Mouse (Mus musculus) midbrain, embryonic 15.5 days (tissue): ENCODE measurements around the gene Itpk1. TPM values are rescaled to one million over a fixed set of nuclear protein-coding genes. Genes with fewer than 3 reads are reported as not detected.
A peak's percentile ranks its signal among the peaks of the same experiment; 100 is the strongest.

Source experiments
- ATAC-seq: fragments of 200-750 bp; cut with Nextera tagmentation; replicated peaks from 2 replicates; pipeline ENCODE4 v1.8.0; 2017; ENCODE audit warnings: moderate TSS enrichment
- H3K27ac ChIP-seq: fragments of 300-500 bp; sonication (generic); 2 replicates; pipeline ENCODE4 v1.5.1; 2015; ENCODE audit warnings: mild to moderate bottlenecking, inconsistent platforms
- H3K27me3 ChIP-seq: fragments of 300-500 bp; sonication (generic); replicated peaks from 2 replicates; pipeline ENCODE4 v1.6.1; 2015; ENCODE audit warnings: inconsistent platforms
- H3K36me3 ChIP-seq: fragments of 300-500 bp; sonication (generic); replicated peaks from 2 replicates; pipeline ENCODE4 v1.6.1; 2015; ENCODE audit warnings: inconsistent platforms
- H3K4me1 ChIP-seq: fragments of 300-500 bp; sonication (generic); 2 replicates; pipeline ENCODE4 v1.6.1; 2015; ENCODE audit warnings: inconsistent platforms
- H3K4me2 ChIP-seq: fragments of 300-500 bp; sonication (generic); 2 replicates; pipeline ENCODE4 v1.6.1; 2015; ENCODE audit warnings: inconsistent platforms, mild to moderate bottlenecking, moderate library complexity
- H3K4me3 ChIP-seq: fragments of 300-500 bp; sonication (generic); 2 replicates; pipeline ENCODE4 v1.5.1; 2015; ENCODE audit warnings: mild to moderate bottlenecking, inconsistent platforms
- H3K9ac ChIP-seq: fragments of 300-500 bp; sonication (generic); 2 replicates; pipeline ENCODE4 v1.6.1; 2015; ENCODE audit warnings: mild to moderate bottlenecking, inconsistent platforms
- H3K9me3 ChIP-seq: fragments of 300-500 bp; sonication (generic); 2 replicates; pipeline ENCODE4 v1.6.1; 2016; ENCODE audit warnings: inconsistent platforms
- WGBS: fragments of 180-500 bp; shearing (Covaris S2); methylation state at CpG from one replicate; pipeline ENCODE4 v1.1.7; 2015; ENCODE audit warnings: mixed read lengths; 5-methylcytosine and 5-hydroxymethylcytosine counted together
- polyA plus RNA-seq: library from polyadenylated mRNA; unstranded; fragments of >200 nt; fragmentation: Nextera tagmentation; extraction: Ambion mirVana; gene quantifications from 2 replicates; pipeline ENCODE4 v1.2.1, GENCODE M21; 2015

Itpk1 gene
- polyA plus RNA-seq, result 34.1 and 34.6 TPM in 2 replicates

GRCm38 (mm10) chr12:102704457-102705198, at the start of gene Itpk1:
Gene Itpk1, minus strand, starts transcription at chr12:102704930.
- Histone ChIP-seq H3K27me3 (no peaks in the 10 kb centered on the region), H3K9me3 (no peaks in the 10 kb centered on the region), H3K27ac (peak within 1 kb of the TSS; percentile 91), H3K4me3 (peak within 1 kb of the TSS; percentile 79), H3K4me2 (peak within 1 kb of the TSS; percentile 75), H3K36me3 (no peaks in the 10 kb centered on the region), H3K9ac (peak within 1 kb of the TSS; percentile 67), H3K4me1 (peaks cover 42% of the 10 kb centered on the region)
- under 1% methylated on average over 86 of the region's 105 CpGs for WGBS
- peak; percentile 91 for ATAC-seq

GRCm38 (mm10) chr12:102748256-102748655, 43.5 kb upstream of the Itpk1 start:
- H3K4me2 ChIP-seq, result no peak overlapping the region
- H3K4me3 ChIP-seq, result no peak overlapping the region
- H3K36me3 ChIP-seq, result no peaks in the 10 kb centered on the region
- H3K9me3 ChIP-seq, result no peaks in the 10 kb centered on the region
- H3K27ac ChIP-seq, result no peak overlapping the region
- H3K9ac ChIP-seq, result no peak overlapping the region
- 93% methylated on average over 3 of the region's 3 CpGs for WGBS
- no peak for ATAC-seq
- peaks cover 12% of the 10 kb centered on the region for H3K4me1 ChIP-seq
- H3K27me3 ChIP-seq, result no peaks in the 10 kb centered on the region

- no peaks in the 10 kb centered on the region for H3K9me3 ChIP-seq
- H3K27ac ChIP-seq, result no peak overlapping the region
- peak overlapping the region; percentile 83 for H3K4me3 ChIP-seq
- WGBS, result 66% methylated on average over 6 of the region's 6 CpGs
- H3K4me2 ChIP-seq, result peak overlapping the region; percentile 88
- peaks cover 29% of the 10 kb centered on the region for H3K4me1 ChIP-seq
- H3K27me3 ChIP-seq, result no peaks in the 10 kb centered on the region
- no peak overlapping the region for H3K9ac ChIP-seq
- no peaks in the 10 kb centered on the region for H3K36me3 ChIP-seq
- no peak for ATAC-seq
Observed at GRCm38 (mm10) chr12:102744839-102745238, 40.1 kb upstream of the Itpk1 start.

GRCm38 (mm10) chr12:102743589-102744574, 39.2 kb upstream of the Itpk1 start, which contains the start of the genes Moap1 and Tmem251:
Gene Moap1, minus strand, starts transcription at chr12:102743661.
Gene Tmem251, plus strand, starts transcription at chr12:102743762.
- WGBS, result under 1% methylated on average over 63 of the region's 63 CpGs
- no peaks in the 10 kb centered on the region for H3K9me3 ChIP-seq
- no peaks in the 10 kb centered on the region for H3K36me3 ChIP-seq
- H3K4me2 ChIP-seq, result peak within 1 kb of the TSS; percentile 88
- peak within 1 kb of the TSS; percentile 88 for H3K9ac ChIP-seq
- ATAC-seq, result peak; percentile 97
- H3K4me3 ChIP-seq, result peak within 1 kb of the TSS; percentile 83
- no peaks in the 10 kb centered on the region for H3K27me3 ChIP-seq
- peak within 1 kb of the TSS; percentile 96 for H3K27ac ChIP-seq
- H3K4me1 ChIP-seq, result peaks cover 29% of the 10 kb centered on the region

GRCm38 (mm10) chr12:102743036-102743588, 38.4 kb upstream of the Itpk1 start:
- WGBS, result under 1% methylated on average over 33 of the region's 33 CpGs
- ATAC-seq, result peak; percentile 71

GRCm38 (mm10) chr12:102742056-102742455, 37.3 kb upstream of the Itpk1 start:
- peak overlapping the region; percentile 88; the same call in 1 of the 2 replicates for H3K4me2 ChIP-seq
- H3K9ac ChIP-seq, result no peak overlapping the region

More at GRCm38 (mm10) chr12:102743036-102743588, 38.4 kb upstream of the Itpk1 start:
- Histone ChIP-seq H3K9ac (peak overlapping the region; percentile 88), H3K27me3 (no peaks in the 10 kb centered on the region), H3K4me3 (peak overlapping the region; percentile 83), H3K36me3 (no peaks in the 10 kb centered on the region), H3K4me2 (peak overlapping the region; percentile 88), H3K4me1 (peaks cover 29% of the 10 kb centered on the region), H3K9me3 (no peaks in the 10 kb centered on the region), H3K27ac (peak overlapping the region; percentile 96)

GRCm38 (mm10) chr12:102740285-102740684, 35.6 kb upstream of the Itpk1 start:
- 66% methylated on average over 3 of the region's 3 CpGs for WGBS
- Histone ChIP-seq H3K4me1 (peaks cover 27% of the 10 kb centered on the region), H3K9me3 (no peaks in the 10 kb centered on the region), H3K27ac (no peak overlapping the region), H3K9ac (no peak overlapping the region), H3K4me3 (no peak overlapping the region), H3K4me2 (no peak overlapping the region), H3K36me3 (no peaks in the 10 kb centered on the region), H3K27me3 (no peaks in the 10 kb centered on the region)
- no peak for ATAC-seq

More at GRCm38 (mm10) chr12:102742056-102742455, 37.3 kb upstream of the Itpk1 start:
- Histone ChIP-seq H3K4me1 (peaks cover 29% of the 10 kb centered on the region), H3K27me3 (no peaks in the 10 kb centered on the region), H3K4me3 (peak overlapping the region; percentile 83; the same call in 1 of the 2 replicates), H3K36me3 (no peaks in the 10 kb centered on the region), H3K27ac (no peak overlapping the region), H3K9me3 (no peaks in the 10 kb centered on the region)
- 92% methylated on average over 7 of the region's 7 CpGs for WGBS
- ATAC-seq, result no peak

GRCm38 (mm10) chr12:102739096-102739495, 34.4 kb upstream of the Itpk1 start:
- 85% methylated on average over 5 of the region's 5 CpGs for WGBS
- H3K27ac ChIP-seq, result no peak overlapping the region
- H3K4me2 ChIP-seq, result no peak overlapping the region
- H3K9me3 ChIP-seq, result no peaks in the 10 kb centered on the region
- no peak for ATAC-seq
- no peaks in the 10 kb centered on the region for H3K27me3 ChIP-seq
- H3K4me3 ChIP-seq, result no peak overlapping the region
- no peak overlapping the region for H3K9ac ChIP-seq
- peaks cover 18% of the 10 kb centered on the region for H3K4me1 ChIP-seq
- H3K36me3 ChIP-seq, result no peaks in the 10 kb centered on the region

- H3K27ac ChIP-seq, result no peak overlapping the region
- H3K4me2 ChIP-seq, result no peak overlapping the region
- no peaks in the 10 kb centered on the region for H3K9me3 ChIP-seq
- no peak overlapping the region for H3K9ac ChIP-seq
- ATAC-seq, result no peak
- WGBS, result 12% methylated on average over 5 of the region's 5 CpGs
- peaks cover 20% of the 10 kb centered on the region for H3K4me1 ChIP-seq
- H3K36me3 ChIP-seq, result no peaks in the 10 kb centered on the region
- H3K4me3 ChIP-seq, result no peak overlapping the region
- H3K27me3 ChIP-seq, result no peaks in the 10 kb centered on the region
Observed at GRCm38 (mm10) chr12:102733381-102733780, 28.7 kb upstream of the Itpk1 start.

GRCm38 (mm10) chr12:102730798-102731619, 26.3 kb upstream of the Itpk1 start:
- Histone ChIP-seq H3K36me3 (no peaks in the 10 kb centered on the region), H3K4me3 (peak overlapping the region; percentile 26), H3K27me3 (no peaks in the 10 kb centered on the region), H3K4me1 (peaks cover 20% of the 10 kb centered on the region), H3K9me3 (no peaks in the 10 kb centered on the region), H3K4me2 (peak overlapping the region; percentile 51), H3K9ac (no peak overlapping the region), H3K27ac (peak overlapping the region; percentile 82)
- peak; percentile 54 for ATAC-seq
- 36% methylated on average over 16 of the region's 16 CpGs for WGBS
